Mouse (Mus musculus): ENCODE measurements around the gene Ppp1r9a.

Gene Ppp1r9a

DNA sequence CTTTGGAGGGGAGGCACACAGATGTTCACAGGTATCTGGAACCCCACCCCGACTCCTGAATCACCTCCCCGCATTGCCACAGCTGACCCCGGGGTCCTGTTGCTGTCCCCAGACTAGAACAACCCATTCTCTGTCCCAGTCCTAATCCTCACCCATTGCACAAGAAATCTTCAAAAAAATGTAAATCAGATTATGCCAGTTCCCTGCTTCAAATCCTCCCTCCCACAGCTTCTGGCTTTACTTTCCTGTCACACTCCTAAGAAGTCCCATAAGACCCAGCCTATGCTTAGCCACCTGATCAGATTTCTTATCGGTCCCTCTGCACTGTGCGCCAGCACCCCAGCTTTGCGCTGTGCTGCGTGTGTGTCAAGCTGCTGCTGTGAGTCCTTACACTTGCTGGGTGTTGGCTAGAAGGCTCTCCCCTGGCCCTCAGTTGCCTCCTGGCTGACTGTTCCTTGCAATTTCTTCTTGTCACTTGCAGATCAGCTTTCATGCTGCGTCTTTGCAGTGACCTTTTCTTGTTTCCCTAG, 296.7 kb downstream of the Ppp1r9a start:
- DNase-seq (ENCODE audit: low spot score in 2 of 2) = no peak

DNA sequence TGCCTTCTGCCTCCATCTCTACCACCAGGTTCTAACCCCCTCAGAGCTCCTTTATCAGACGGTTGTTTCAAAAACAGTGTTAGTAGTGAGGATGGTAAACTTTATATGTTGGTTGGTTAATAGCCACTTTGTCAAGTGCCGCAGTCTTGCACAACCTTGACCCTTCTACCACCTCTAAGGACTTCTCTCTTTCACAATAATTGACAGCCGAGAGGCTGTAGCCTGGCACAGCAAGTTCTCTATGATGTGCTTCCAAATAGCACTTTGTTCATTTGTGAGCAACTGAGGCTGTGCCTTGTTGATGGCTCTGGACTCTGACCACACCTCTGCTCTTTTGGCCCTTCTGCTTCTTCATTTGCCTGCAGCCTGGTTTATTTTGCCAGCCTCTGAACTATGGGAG, 297.2 kb downstream of the Ppp1r9a start:
- no peak for DNase-seq (ENCODE audit: low spot score in 2 of 2)

GRCm38 (mm10) chr6:5207817-5208216, 305.1 kb downstream of the Ppp1r9a start:
- DNase-seq (ENCODE audit: low spot score in 2 of 2) = no peak
